Mouse (Mus musculus) adrenal gland, adult (tissue): ENCODE data around the gene Slc9a8.

Experiments used
- DNase-seq, 2 experiments: peaks; one replicate each; pipeline ENCODE4 v3.0.0; 2022 to 2023; ENCODE audit warnings: low spot score in 1 of 2; ENCODE audit not compliant: inconsistent age in 2 of 2

Gene Slc9a8

GRCm38 (mm10) chr2:167414461-167414860 lies 7.1 kb upstream of the Slc9a8 start:
- peak in 1 of 2 experiments; percentile 26 for DNase-seq

- DNase-seq = peak; percentile 71 to 88
Observed at GRCm38 (mm10) chr2:167415970-167416563, 5.4 kb upstream of the Slc9a8 start.

GRCm38 (mm10) chr2:167417048-167417447 lies 4.5 kb upstream of the Slc9a8 start:
- no peak for DNase-seq

GRCm38 (mm10) chr2:167417694-167418093 lies 3.8 kb upstream of the Slc9a8 start:
- peak; percentile 79 to 93 for DNase-seq

GRCm38 (mm10) chr2:167419204-167419603 lies 2.3 kb upstream of the Slc9a8 start:
- peak; percentile 60 to 86 for DNase-seq

- no peak for DNase-seq
Observed at GRCm38 (mm10) chr2:167420811-167421241, 686 bp upstream of the Slc9a8 start.

- no peak for DNase-seq
Observed at GRCm38 (mm10) chr2:167422150-167422470, 598 bp downstream of the Slc9a8 start.

GRCm38 (mm10) chr2:167423031-167423611 lies 1.6 kb downstream of the Slc9a8 start:
- DNase-seq = peak in 1 of 2 experiments; percentile 39

- DNase-seq = peak in 1 of 2 experiments; percentile 35
Observed at GRCm38 (mm10) chr2:167424040-167424439, 2.5 kb downstream of the Slc9a8 start.

GRCm38 (mm10) chr2:167424516-167424915 lies 3.0 kb downstream of the Slc9a8 start:
- DNase-seq = no peak

GRCm38 (mm10) chr2:167425407-167425806 lies 3.9 kb downstream of the Slc9a8 start:
- no peak for DNase-seq

- DNase-seq = no peak
Observed at GRCm38 (mm10) chr2:167429596-167429995, 8.1 kb downstream of the Slc9a8 start.

- DNase-seq = no peak
Observed at GRCm38 (mm10) chr2:167430737-167431417, 9.4 kb downstream of the Slc9a8 start.

- DNase-seq = no peak
Observed at GRCm38 (mm10) chr2:167431418-167431776, 9.9 kb downstream of the Slc9a8 start.

- DNase-seq = no peak
Observed at GRCm38 (mm10) chr2:167434570-167434969, 13.1 kb downstream of the Slc9a8 start.

GRCm38 (mm10) chr2:167435631-167436030 lies 14.1 kb downstream of the Slc9a8 start:
- DNase-seq = no peak

GRCm38 (mm10) chr2:167436371-167436770 lies 14.9 kb downstream of the Slc9a8 start:
- no peak for DNase-seq

- no peak for DNase-seq
Observed at GRCm38 (mm10) chr2:167439422-167439821, 17.9 kb downstream of the Slc9a8 start.

- DNase-seq = no peak
Observed at GRCm38 (mm10) chr2:167443411-167444193, 22.1 kb downstream of the Slc9a8 start.

- DNase-seq = peak; percentile 62 to 83
Observed at GRCm38 (mm10) chr2:167445911-167446780, 24.6 kb downstream of the Slc9a8 start.

- DNase-seq = no peak
Observed at GRCm38 (mm10) chr2:167447207-167447606, 25.7 kb downstream of the Slc9a8 start.
